Mouse (Mus musculus) kidney, adult 11 months (tissue): ENCODE data around the gene Pnpo.

Experiments
- DNase-seq: peaks from one replicate; pipeline ENCODE4 v3.0.0; 2022

Pnpo gene

DNA sequence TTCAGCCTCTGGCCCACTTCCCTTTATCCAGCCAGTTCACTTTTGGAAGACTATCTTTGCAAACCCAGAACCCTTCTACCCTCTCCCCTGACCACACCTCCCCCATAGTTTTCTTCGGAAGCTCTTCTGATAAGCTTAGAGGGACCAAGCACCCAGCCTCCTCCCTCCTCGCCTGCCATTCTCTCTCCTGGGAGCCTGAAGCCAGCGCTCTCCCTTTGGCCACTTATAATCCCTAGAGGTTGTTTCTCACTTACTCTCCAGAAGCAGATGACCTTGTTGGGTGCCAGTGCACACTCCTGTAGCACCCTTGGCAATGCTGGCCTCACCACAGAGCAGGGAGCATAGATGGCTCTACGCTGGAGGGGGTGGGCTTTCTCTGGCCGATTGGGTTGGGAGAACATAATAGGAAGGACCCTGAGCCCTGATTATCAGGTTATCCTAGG, 25.5 kb upstream of the Pnpo start:
- DNase-seq = peak; percentile 49

- no peak for DNase-seq
Measured at GRCm38 (mm10) chr11:96968476-96968875, 24.7 kb upstream of the Pnpo start.

GRCm38 (mm10) chr11:96967544-96968269, 23.9 kb upstream of the Pnpo start:
- DNase-seq = no peak

- DNase-seq = no peak
Measured at GRCm38 (mm10) chr11:96966914-96967543, 23.2 kb upstream of the Pnpo start.

GRCm38 (mm10) chr11:96966172-96966571, 22.4 kb upstream of the Pnpo start:
- DNase-seq = no peak

DNA sequence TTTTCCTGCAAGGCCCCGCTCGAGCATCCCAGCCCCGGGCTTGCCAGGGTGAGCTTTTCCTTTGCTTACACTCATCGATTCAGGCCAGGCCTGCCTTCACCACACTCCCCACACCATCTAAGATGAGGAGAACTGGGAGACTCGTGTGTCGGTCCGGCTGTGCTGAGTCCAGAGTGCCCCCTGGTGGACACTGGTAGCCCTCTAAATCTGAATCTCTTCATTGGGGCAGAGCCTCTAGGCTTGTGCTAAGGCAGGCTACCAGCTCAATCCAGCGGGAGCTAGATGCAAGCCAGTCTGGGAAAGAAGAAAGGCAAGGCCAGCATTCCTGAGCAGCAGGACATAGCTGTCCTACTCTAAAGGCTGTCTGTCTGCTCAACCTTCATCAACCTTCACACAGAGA, 19.8 kb upstream of the Pnpo start:
- DNase-seq = peak; percentile 94

DNA sequence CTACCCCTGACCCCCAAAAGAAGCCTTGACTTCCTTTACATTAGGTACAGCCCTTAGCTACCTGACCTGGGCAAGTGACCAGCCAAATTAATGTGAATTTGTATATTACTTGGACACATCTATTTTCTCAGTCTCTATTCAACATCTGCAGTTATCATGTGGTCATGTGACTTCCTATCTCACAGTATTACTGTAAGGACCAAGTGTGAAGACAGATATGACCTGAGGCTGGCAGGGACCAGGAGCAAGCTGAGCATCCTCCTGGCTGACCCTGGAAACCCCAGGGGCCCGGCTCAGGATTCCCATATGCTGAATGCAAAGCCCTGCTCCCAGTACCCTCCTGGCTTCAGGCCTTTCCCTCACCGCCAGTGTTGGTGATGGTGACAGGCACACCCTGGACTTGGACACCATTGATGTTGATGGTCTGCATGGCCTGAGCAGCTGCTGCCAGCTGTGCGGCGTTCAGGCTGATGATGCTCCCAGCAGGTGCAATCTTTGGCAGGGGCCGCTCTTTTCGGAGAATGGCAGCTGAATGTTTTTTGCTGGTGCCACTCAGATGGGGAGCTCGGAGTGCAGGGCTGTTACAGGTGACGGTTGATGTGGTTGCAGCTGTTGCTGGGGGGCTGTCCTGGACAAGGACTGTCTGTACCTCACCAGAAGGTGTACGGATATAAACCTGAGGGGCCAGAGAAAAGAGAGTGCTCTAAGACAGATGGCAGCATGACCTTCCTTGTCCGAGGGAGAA, 13.4 kb upstream of the Pnpo start:
- no peak for DNase-seq

DNA sequence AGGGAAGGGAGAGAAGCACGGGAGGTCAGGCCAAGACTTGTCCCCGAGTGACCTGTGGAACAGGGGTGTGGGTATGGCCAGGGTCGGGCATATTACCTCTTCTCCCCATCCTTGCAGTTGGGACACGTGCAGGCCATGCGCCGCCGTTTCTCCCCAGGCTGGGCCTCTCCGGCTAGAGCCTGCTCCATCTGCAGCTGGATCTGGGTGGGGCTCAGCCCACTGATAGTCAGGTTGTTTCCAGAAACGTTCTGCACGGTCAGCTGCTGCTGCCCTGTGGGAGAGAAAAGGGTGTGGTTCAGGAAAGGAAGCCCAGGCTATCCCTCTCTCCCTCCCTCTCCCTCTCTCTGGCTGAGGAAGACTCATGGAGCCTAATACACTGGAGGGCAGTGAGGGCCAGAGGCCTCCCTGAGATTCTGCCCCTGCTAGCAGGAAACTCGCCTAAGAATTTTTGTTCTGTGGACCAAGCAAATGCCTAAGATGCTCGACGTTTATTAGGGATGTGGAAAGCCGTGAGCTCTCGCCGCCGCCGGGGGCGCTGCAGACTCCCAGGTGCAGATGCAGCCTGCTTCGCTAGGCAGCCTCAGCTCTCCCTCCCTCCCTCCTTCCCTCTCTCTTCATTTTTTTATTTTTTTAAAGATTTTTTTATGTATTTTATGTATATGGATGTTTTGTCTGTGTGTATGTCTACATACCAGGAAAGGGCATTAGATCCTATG, 12.4 kb upstream of the Pnpo start:
- no peak for DNase-seq

DNA sequence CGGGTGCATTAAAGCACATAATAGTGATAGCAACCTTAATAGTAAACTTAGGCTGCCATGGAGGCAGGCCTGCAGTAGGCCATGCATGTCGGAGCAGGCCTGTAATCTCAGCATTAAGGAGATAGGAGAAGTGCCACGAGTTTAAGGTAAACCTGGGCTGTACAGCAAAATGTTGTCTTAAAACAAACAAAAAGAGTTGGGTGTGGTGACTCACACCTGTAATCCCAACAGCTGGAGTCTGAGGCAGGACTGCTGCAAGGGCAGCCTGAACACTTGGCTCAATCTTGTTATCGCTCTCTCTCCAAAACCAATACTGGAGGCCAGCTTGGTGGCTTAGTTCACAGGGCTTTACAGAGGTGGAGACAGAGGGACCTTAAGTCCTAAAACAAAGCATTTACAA, 11.3 kb upstream of the Pnpo start:
- no peak for DNase-seq

DNA sequence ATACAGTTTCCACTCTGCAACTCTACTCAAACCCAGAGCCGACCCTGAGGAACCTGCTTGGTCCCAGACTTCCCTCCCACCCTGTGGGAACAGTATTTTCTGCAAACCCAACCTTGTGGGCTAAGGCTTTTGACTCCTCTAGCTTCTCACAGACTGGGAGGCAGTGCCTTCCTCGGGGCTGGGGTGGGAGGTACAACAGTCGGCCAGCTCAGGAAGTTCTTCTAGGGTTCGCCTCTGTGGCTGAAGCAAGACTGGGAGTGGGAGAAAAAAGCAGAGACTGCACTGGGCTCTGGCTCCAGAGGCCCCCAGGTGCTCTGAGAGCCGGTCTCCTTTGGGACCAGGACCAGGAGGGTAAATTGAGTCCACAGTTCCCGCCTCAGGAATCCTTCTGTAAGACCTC, 9.1 kb upstream of the Pnpo start:
- no peak for DNase-seq

- DNase-seq = no peak
Measured at GRCm38 (mm10) chr11:96952426-96952825, 8.6 kb upstream of the Pnpo start.

DNA sequence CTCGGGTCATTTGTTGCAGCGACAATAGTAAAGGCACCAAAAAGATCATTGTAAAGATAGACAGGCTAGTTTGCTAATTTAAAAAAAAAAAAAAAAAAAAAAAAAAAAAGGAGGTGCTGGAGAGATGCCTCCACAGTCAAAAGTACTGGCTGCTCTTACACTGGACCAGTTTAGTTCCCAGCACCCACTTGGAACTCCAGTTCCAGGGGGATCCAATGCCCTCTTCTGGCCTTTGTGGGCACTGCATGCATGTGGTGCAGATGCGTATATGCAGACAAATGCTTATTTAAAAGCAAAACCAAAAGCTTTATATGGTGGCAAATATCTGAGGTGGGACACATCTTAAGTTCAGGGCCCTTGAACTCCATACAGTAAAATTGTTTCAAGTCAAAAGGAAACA, 7.0 kb upstream of the Pnpo start:
- DNase-seq = no peak

DNA sequence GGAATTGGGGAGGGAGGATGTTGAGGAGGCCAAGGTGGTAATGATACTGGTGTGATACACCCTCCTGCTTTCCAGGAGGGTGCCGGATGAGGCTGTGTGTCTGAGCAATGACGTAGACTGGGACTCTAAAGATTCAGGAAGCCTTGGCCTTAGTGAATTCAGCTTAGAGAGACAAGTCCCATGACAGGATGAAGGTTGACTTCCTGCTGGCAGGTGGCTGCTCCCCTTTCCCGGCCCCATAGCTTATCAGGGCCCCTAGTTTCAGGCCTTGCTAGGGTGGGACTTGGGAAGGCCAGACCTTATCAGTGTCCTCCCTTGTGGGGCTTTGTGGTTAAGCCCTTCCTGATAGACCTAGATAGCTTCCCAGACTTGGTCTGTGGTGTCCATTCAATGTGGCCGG, 4.1 kb upstream of the Pnpo start:
- DNase-seq = no peak

DNA sequence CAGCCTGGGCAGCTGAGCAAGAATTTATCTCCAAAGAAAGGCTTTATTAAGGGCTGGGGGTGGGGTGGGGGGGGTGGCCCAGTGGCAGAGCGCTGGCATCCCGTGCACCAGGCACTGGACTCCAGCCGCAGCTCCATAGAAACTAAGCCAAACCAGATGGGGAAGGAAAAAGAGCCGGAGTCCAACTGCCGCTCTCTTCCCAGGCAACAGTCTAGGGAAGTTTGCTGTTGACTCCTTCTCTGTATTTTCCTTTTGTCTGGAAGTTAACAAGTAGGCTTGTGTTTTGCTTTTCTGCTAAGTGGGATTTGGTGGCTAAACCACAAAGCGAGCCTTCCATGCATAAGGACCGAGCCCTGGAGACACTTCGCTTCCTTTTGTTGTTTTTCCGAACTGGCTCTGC, 2.7 kb upstream of the Pnpo start:
- DNase-seq = no peak

DNA sequence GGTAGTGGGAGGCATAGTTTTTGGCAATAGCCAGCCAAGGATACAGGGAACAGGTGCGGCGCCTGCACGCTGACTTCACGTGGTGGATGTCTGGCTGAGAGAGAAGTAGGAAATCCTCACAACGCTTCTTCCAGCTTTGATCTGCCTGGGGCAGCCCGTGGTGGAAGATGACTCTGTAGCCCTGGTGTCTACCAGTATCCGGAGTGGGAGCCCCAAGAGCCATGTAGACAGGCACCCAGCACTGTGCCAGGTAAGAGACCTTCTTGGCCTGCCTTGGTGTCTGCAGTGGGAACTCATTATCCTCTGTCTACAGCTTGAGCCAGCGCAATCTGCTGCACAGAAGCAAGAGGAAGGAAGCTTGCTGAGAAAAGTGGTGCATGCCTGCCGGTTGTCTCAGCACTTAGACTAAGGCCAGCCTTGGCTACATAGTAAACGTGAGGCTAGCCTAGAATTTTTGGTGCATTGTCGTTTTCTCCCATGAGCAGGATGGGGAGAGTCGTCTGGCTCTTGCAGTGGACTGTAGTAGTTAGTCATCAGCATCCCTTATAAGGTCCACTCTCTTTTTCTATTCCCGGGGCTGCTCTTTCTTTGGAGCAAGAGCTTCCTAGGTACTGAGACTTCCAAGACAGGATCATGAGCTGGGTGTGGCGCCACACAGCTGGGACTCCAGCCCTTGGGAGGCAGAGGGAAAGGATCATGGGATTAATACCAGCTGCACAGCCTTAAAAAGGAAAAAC, 1.2 kb upstream of the Pnpo start:
- no peak for DNase-seq

DNA sequence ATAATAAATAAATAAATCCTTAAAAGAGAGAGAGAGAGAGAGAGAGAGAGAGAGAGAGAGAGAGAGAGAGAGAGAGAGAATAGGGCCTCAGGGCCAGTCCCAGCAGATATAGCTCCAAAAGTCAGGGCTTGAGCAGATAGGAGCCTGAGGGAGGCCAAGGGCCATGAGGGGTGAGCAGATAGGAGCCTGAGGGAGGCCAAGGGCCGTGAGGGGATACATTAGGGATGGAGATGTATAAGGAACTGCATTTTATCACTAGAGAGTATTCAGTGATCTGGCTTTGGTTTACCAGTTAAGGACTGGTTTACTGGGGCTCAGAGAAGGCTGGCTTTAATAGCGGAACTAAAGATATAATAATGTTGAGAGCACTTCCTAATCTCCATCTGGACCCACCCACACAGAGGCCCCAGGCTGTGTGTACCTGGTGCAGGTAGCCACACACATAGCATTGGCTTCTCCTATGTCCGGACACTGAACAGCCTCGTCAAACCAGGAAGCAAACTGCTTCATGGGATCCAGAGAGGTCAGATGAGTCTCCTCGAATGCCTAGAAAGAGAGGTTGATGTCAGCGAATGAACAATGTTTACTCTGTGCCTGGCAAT, 1.7 kb downstream of the Pnpo start:
- no peak for DNase-seq

GRCm38 (mm10) chr11:96940578-96941465, 3.0 kb downstream of the Pnpo start:
- no peak for DNase-seq

DNA sequence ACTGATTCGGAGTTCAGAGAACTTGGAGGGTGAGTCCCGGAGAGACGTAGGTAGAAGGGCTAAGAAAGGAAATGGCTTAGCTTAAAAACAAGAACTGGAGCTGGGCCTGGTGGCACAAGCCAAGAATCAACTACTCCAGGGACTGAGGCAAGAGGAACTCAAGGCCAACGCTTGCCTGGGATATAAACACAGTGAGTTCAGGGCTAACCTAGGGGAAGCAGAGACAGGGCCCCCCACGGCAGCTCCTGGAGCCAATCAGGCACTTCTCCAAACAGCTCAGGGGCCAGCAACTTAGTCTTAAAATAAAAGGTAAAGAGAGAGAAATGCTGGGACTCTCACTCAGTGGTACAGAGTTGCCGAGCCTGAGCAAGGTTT, 5.4 kb downstream of the Pnpo start:
- DNase-seq = no peak

DNA sequence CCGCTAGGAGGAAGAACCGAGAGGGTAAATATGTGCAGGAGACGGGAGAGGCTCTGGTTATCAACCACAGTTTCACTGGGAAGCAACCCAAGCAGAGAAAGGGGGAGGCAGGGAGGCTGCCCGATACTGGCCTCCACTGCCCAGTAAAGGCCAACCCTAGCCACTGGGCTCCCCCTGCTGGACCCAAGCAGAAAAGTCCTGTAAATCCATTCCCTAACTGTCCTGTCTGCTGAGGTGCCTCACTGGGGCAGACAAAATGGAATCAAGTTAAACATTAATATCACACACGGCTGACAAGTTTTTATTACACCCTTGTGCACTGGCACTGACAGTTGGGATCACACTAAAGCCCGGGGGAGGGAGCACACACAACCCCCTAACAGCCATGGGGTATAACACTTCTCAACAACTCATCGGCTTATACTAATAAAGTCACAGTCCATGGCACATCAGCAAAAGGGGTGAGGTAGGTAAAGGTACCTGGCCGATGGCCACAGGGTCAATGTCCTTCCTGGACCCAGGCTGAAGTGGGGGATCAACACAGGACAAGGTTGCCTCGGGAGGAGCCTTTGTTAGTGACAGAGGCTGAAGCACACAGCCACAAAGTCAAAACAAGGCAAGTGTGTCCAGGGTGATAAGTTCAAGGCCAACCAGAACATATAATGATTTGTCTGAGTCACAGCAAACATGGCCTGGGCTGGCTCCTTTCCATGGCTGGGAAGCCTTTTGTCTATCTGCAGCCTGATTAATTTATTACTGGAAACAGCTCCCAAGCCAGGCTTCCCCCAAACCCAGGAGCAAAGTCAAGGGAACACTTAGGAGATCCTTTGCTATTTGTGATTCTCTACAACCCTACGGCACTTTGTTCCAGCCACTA, 6.0 kb downstream of the Pnpo start:
- DNase-seq = peak; percentile 92
